Mouse (Mus musculus): ENCODE data around the gene Hmox2.

GRCm38 (mm10) chr16:4765852-4766251 is 39.7 kb downstream of the Hmox2 start:
- TF ChIP-seq CTCF (IDR thresholded peaks at IDR 0.05; ENCODE audit: control insufficient read depth, insufficient read depth, insufficient read length) = no peak
- no peak for TF ChIP-seq USF1 (IDR thresholded peaks at IDR 0.05; ENCODE audit: low read depth)
- no peak for TF ChIP-seq MAX (IDR thresholded peaks at IDR 0.05)
